Mouse (Mus musculus): ENCODE measurements around the gene Suclg1.

- TF ChIP-seq CTCF (IDR thresholded peaks at IDR 0.05; ENCODE audit: low read depth) (no peak), EP300 (IDR thresholded peaks at IDR 0.05; ENCODE audit: low read depth) (no peak)
Measured at GRCm38 (mm10) chr6:73235650-73236049, 12.5 kb upstream of the Suclg1 start.
